Mouse (Mus musculus): ENCODE measurements around the gene Trim47.
A peak's percentile ranks its signal among the peaks of the same experiment; 100 is the strongest.

Trim47 gene

GRCm38 (mm10) chr11:116127156-116127980 is at the start of gene Trim47:
Gene Trim47 (minus strand): TSS chr11:116127210.
- DNase-seq (ENCODE audit: low spot score in 2 of 2) = no peak

- DNase-seq (ENCODE audit: low spot score in 2 of 2) = no peak
Measured at GRCm38 (mm10) chr11:116176010-116176409, 49.0 kb upstream of the Trim47 start.

- DNase-seq (ENCODE audit: low spot score in 2 of 2) = no peak
Measured at GRCm38 (mm10) chr11:116174775-116175448, 47.9 kb upstream of the Trim47 start.

GRCm38 (mm10) chr11:116171959-116172358 is 44.9 kb upstream of the Trim47 start:
- no peak for DNase-seq (ENCODE audit: low spot score in 2 of 2)

GRCm38 (mm10) chr11:116170003-116170800 is 43.2 kb upstream of the Trim47 start:
- DNase-seq (ENCODE audit: low spot score in 2 of 2) = no peak

- DNase-seq (ENCODE audit: low spot score in 2 of 2) = no peak
Measured at GRCm38 (mm10) chr11:116169214-116169613, 42.2 kb upstream of the Trim47 start.

GRCm38 (mm10) chr11:116167884-116168439 is 41.0 kb upstream of the Trim47 start, which contains the start of gene Fbf1:
Gene Fbf1 (minus strand): TSS chr11:116168166.
- peak; percentile 98 to 99 for DNase-seq (ENCODE audit: low spot score in 2 of 2)

GRCm38 (mm10) chr11:116167232-116167631 is 40.2 kb upstream of the Trim47 start:
- DNase-seq (ENCODE audit: low spot score in 2 of 2) = no peak

- no peak for DNase-seq (ENCODE audit: low spot score in 2 of 2)
Measured at GRCm38 (mm10) chr11:116163002-116163401, 36.0 kb upstream of the Trim47 start.

GRCm38 (mm10) chr11:116162146-116162545 is 35.1 kb upstream of the Trim47 start:
- DNase-seq (ENCODE audit: low spot score in 2 of 2) = peak; percentile 37 to 53

- DNase-seq (ENCODE audit: low spot score in 2 of 2) = no peak
Measured at GRCm38 (mm10) chr11:116161312-116161711, 34.3 kb upstream of the Trim47 start.

- DNase-seq (ENCODE audit: low spot score in 2 of 2) = no peak
Measured at GRCm38 (mm10) chr11:116150960-116151359, 23.9 kb upstream of the Trim47 start.

- no peak for DNase-seq (ENCODE audit: low spot score in 2 of 2)
Measured at GRCm38 (mm10) chr11:116149341-116149740, 22.3 kb upstream of the Trim47 start.

GRCm38 (mm10) chr11:116148761-116149221 is 21.8 kb upstream of the Trim47 start:
- peak; percentile 62 to 67 for DNase-seq (ENCODE audit: low spot score in 2 of 2)

GRCm38 (mm10) chr11:116146294-116146985 is 19.4 kb upstream of the Trim47 start:
- DNase-seq (ENCODE audit: low spot score in 2 of 2) = peak; percentile 79 to 84

GRCm38 (mm10) chr11:116145481-116146293 is 18.7 kb upstream of the Trim47 start:
- DNase-seq (ENCODE audit: low spot score in 2 of 2) = no peak

- no peak for DNase-seq (ENCODE audit: low spot score in 2 of 2)
Measured at GRCm38 (mm10) chr11:116143468-116143867, 16.5 kb upstream of the Trim47 start.

GRCm38 (mm10) chr11:116142211-116142991 is 15.4 kb upstream of the Trim47 start:
- peak in 1 of 2 experiments; percentile 51 for DNase-seq (ENCODE audit: low spot score in 2 of 2)

- peak; percentile 78 to 81 for DNase-seq (ENCODE audit: low spot score in 2 of 2)
Measured at GRCm38 (mm10) chr11:116138468-116139138, 11.6 kb upstream of the Trim47 start, which contains the start of gene Mrpl38. Gene Mrpl38 (minus strand): TSS chr11:116138868.

All from right cerebral cortex, adult 2 months (tissue).